Mouse (Mus musculus): ENCODE results near the gene Mef2d. TPM values are rescaled to one million over a fixed set of nuclear protein-coding genes. Genes with fewer than 3 reads are reported as not detected.

The Mef2d gene
- total RNA-seq, 2 experiments from 2014 or later, result 120 TPM

DNA sequence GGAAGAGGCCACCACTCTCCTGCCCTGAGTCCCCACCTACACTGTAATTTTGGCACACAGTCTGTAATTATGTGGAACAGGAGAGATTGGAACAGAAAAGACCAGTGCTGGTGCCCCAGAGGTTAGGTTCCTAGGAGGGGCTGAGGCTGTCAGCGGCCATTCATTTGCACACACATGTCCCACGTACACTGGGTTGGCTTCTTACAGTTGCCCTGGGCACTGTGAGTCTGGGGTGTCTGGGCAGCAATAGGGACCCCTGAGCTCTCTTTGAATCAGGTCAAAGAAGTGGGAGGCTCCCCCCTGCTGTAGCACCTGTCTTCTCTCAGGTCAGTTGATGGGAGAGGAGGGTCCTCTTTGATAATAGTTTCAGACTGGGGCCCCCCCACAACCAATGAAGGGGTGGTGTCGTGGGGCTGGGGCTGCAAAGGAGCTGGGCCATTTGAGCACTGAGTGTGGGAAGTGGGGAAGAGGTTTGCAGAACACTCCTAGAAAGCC is 66.1 kb downstream of the Mef2d start:
- no peak for DNase-seq

DNA sequence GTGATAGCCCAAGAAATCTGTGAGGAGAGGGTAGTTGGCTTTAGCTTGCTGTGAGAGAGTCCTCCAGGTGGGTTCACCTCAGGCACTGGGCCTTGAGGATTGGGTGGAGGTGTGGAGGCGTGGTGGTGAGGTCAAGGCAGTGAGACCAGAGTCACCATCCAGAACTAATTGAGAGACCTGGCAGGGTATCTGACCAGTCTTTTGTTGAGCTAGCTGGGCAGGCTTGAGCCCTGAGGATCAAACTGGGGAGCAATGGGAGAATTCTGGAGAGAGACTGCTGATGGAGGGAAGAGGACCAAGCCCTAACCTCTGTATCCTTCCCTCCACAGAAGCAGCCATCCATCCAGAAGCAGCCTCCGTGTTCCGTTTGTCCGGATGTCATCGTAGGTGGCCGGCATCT is 67.1 kb downstream of the Mef2d start:
- DNase-seq, result no peak

DNA sequence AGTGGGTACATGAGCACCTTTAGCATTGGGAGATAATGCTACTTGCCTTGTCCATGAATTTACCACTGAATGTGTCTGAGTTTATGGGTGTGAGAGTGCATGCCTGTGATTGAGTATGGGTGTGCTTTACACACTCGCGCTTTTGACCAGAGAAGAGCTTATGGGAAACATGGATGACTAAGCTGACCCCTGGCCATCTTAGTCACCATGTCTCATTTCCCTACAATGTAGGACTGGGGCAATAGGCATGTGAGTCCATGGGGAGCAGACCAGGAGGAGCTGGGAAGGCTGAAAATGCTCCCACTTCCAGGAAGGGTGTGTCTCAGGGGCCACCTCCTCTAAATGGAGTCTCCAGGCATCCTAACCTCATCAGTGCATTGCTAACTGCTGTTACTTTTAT is 67.9 kb downstream of the Mef2d start:
- no peak for DNase-seq

DNA sequence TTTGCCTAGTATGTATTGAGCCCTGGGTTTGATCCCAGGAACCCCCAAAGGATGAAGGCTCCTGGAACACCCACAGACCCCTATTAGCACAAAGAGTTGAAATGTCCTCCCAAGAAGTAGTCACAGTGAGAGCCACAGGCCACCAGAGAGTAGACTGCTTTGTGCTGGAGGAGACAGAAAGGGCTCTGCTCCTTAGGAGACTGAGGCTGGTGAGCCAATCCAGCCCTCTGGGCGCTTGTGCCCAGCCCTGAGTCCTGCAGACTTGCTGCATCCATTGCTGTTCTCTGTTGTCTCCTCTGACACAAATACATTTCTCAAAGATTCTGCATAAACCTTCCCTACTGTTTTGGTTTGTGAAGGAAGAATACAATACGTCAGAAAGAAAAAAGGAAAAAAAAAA is 68.7 kb downstream of the Mef2d start:
- DNase-seq, result no peak

DNA sequence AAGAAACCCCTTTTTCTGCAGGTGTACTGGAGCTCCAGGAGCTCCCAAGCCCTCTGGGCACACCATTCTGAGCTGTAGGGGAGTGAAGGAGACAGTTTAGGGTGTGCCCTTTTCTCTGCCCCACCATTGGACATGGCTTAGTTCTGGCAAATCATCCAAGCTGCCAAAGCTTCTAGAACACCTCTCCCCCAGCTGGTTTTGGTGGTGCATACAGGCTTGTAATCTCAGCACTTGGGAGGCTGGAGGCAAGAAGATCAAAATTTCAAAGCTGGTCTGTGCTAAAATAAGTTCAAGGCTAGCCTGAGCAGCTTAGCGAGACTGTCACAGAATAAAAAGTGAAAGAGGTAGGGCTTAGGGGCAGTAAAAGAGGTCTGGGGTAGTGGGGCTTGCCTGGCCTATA is 70.2 kb downstream of the Mef2d start:
- no peak for DNase-seq

DNA sequence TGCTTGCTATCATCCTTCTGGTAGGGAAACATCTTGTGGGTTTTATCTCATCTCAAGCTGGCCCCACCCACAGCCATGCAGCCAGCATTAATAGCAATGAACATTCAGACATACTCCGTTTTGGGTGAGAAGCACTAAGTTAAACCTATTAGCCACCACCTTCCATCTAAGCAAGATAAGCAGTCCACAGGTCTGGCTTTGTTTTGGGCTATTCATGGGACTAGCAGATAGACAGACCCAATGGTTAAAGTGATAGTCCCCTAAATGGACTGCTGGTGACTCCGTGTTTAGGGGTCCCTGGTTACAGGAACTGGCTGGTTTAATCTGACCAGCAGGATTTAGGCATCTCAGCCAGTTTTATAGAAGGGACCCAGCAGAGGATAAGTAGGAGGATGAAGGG is 70.8 kb downstream of the Mef2d start:
- no peak for DNase-seq

DNA sequence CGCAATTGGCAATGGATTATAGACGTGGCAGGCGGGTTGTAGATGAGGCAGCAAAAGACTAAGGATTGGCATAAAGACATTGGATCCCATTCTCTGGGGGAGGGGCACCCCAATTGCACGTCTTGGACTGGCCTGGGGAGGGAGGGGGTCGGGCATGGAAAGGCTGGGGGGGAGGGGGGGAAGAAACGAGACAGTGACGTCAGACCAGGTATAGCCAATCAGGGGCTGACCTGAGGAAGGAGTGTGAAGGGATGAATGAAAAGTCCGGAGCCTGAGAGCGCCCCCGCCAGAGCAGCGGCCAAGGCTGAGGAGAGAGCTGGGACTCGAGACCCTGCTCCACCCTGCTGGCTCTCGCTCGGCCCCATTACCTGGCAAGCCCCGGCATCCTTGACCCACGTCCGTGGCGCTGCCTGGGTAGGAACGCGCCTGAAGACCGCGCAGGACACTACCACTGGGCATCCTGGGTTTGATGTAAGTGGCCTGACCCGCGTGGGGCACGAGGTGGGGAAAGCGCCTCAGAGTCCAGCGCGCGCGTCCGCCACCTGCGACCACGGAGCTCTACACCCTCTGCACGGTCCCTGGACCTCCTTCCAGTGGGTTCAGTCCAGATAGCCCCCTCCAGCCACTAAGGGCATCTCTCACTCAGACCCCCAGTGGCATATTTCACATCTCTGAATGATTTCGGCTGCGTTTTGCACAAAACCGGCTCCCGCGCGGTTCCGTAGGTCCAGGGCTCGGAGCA is 72.2 kb downstream of the Mef2d start:
- no peak for DNase-seq

DNA sequence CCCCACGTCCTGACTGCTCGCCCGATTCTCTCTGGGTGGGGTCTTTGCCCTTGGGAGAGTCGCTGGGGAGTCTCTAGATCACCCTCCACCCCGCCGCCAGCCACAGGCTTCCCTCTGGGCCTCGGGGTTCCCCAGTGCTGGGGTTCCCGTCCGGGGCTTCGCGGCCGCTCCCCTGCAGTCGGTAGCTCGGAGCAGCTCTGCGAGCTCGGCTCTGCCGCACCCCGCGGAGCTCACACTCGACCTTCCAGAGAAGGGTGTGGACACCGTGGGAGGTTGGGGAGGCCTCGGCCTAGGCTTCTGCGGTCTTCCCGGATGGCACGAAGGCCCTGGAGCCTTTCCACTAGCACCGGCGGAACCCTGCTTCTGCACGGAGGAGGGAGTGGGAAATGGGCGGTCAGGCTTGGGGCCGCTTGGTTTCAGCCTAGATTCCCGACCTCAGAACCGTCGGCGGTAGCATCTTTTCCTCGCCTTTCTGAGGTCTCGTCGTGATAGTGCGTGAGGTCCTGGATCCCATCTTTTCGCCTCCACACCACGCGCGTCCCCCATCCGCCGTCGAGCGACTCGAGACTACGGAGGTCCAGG is 72.9 kb downstream of the Mef2d start:
- peak in 1 of 2 experiments; percentile 19 for DNase-seq

DNA sequence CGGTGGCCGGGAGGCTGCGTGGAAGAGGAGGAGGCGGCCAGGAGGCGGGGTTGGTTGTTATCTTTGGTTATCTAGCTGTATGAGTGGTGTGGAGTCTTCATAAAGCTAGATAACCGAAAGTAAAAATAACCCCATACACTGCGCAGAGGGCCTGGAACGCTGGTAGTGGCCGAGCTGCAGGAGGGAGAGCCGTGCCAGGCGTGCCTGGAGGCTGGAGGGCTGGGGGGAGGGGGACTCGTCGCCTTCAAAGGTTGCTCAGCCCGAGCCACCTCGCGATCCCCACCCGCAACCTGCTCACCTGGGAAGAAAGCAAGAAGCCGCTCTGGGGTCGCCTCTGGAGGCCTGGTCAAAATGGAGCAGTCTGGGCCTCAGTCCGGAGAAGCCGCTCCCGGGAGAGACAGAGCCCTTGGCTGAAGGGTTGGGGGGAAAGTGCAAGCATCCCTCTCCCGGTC is 73.4 kb downstream of the Mef2d start:
- no peak for DNase-seq

DNA sequence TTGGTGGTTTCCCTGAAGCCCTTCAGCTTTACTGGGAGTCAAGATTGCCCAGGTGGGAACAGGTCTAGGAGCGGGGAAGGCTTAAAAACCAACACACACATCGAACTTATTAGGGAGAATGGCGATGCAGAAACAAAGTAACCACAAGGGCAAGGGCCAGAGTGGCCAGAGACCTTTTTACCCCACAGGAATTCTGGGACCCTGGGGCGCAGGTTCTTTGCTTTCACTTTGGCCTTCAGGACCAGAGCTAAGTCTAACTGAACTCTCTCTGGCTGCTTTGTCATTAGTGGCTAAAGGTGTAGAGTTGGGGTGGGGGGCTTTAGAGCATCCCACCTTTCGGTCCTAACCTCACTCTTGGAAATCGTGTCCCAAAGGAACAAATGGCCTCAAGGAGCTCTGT is 73.9 kb downstream of the Mef2d start:
- DNase-seq, result no peak

DNA sequence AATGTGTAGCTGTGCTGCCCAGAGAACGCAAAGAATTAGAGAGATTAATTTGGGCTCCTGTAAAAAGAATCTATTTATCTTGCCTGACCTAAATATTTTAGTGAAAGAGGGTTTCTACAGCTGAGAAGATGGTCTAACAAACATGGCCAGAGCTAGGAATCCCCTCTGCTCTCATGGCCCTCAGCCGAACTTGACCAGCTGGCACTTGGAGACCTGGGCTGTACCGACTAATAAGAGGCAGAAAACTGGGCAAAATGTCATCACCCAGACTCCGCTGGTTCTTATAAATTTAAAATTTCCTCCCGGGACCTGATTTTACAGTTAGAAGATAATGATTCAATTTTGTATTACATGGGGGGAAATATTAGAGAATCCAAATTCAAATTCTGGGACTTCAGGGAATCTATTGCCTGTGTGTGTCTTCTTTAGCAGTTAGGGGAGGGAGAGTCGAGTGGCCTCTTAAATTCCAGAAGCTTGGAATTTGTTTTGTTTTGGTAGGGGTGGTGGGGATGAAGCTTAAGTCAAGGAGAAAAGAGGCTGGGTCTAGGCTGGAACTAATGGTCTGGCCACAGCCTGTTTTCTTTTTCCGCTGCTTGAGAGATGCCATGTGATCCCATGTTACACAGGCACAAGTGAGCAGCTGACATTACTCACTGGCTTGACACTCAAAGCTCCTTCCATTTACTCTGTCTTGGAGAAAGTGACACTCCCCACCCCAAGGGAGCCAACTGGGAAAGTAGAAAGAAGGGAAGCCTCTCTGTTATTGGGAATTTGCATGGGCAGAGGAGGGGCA is 74.6 kb downstream of the Mef2d start:
- DNase-seq, result no peak

DNA sequence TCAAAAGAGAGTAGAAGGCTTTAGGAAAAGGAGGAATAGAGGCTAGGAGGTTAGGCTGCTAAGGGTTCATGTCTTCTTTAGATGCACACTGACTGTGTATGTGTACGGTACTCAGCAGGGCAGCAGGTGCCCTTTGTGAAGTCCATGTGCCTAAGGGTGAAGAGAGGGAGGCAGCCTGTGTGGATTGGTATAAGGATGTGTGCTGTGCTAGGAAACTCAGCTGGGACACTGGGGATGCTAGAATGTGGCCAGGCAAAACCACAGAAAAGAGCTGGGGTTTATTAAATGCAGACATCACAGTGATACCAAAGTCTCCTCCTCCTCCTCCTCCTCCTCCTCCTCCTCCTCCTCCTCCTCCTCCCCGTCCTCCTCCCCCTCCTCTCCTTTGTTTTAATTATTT is 75.5 kb downstream of the Mef2d start:
- no peak for DNase-seq

DNA sequence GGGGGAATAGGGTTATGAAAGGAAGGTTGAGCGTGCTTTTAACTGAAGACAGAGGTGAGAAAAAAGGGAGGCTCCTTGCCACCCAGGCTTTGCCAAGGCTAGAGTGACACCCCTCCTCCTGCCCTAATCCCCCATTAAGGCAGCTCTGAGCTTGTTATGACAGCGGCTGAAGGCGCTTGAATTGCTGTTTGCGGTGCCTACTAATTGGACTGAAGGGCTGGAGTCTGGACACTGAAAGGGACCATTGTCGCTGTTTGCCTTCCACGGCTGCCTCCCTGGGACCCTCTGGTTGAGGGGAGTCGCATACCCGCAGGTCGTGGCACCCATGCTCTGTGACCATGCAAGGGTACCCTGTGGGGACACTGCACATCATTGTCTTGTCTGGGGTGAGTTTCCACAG is 77.8 kb downstream of the Mef2d start:
- DNase-seq, result no peak

DNA sequence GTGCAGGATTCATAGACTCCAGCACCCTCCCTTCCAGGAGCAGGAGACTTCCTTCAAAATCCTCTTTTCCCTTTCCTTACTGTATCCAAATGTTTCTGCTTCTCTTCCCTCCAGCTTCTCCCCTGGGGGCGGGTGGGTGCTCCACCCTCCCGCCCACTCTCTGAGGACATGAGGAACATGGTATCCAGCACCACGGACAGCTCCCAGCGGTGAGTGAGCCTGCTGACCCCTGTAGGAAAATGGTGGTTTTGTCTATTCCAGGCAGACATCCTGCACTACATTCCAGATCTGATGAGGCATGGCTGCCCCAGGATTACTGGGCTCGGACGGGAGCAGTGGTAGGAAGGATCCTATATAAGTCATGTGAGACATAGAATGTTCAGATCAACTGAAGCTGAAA is 78.7 kb downstream of the Mef2d start:
- DNase-seq, result peak; percentile 37 to 72

Small RNA genes lying within 50 kb of the gene (microRNA-seq; reads per million reads assigned to microRNA genes)
- gene Gm25641 (0 reads per million in 2 experiments), gene Mir3093 (0 reads per million in 2 experiments), gene Mir9-1 (0 reads per million in 2 experiments)

Other genes with a start within 250 kb of the Mef2d start
- 100 to 1,000 TPM; 111 to 117 TPM for gene Hdgf, start 236.1 kb upstream of the Mef2d start, total RNA-seq (2021)
- gene Mrpl24, start 222.9 kb upstream of the Mef2d start, total RNA-seq (2021), result 10 to 100 TPM; 75.0 to 77.9 TPM
- gene Isg20l2, start 212.1 kb upstream of the Mef2d start, total RNA-seq (2021), result 10 to 100 TPM; 10.8 to 11.5 TPM
- gene Rrnad1, start 211.7 kb upstream of the Mef2d start, total RNA-seq (2021), result 1 to 10 TPM; 4.8 to 5.1 TPM
- not detected for gene Crabp2, start 193.7 kb upstream of the Mef2d start, total RNA-seq (2021)
- 10 to 100 TPM; 12.5 to 24.8 TPM for gene Nes, start 171.3 kb upstream of the Mef2d start, total RNA-seq (2021)
- gene Bcan, start 142.1 kb upstream of the Mef2d start, total RNA-seq (2021), result under 1 TPM in 1 of 2 experiments, not detected in 1; 0.32 TPM
- gene Hapln2, start 114.8 kb upstream of the Mef2d start, total RNA-seq (2021), result not detected
- 10 to 100 TPM; 10.9 to 12.3 TPM for gene Gpatch4, start 99.3 kb upstream of the Mef2d start, total RNA-seq (2021)
- gene Naxe, start 83.9 kb upstream of the Mef2d start, total RNA-seq (2021), result 10 to 100 TPM; 90.7 to 95.9 TPM
- gene Ttc24, start 64.1 kb upstream of the Mef2d start, total RNA-seq (2021), result not detected
- gene Iqgap3, start 60.4 kb upstream of the Mef2d start, total RNA-seq (2021), result under 1 TPM; 0.39 to 0.69 TPM
- gene Rhbg, start 112.3 kb downstream of the Mef2d start, total RNA-seq (2021), result under 1 TPM in 1 of 2 experiments, not detected in 1; 0.64 TPM
- gene Gm38392, start 144.8 kb downstream of the Mef2d start, total RNA-seq (2021), result under 1 TPM; 0.30 to 0.33 TPM
- 1 to 10 TPM; 6.7 to 7.3 TPM for gene Tsacc, start 154.6 kb downstream of the Mef2d start, total RNA-seq (2021)
- 100 to 1,000 TPM; 184 to 197 TPM for gene Cct3, start 154.7 kb downstream of the Mef2d start, total RNA-seq (2021)
- gene Glmp, start 182.7 kb downstream of the Mef2d start, total RNA-seq (2021), result 10 to 100 TPM; 67.8 to 84.2 TPM
- 1 to 10 TPM; 1.4 to 4.3 TPM for gene Tmem79, start 193.8 kb downstream of the Mef2d start, total RNA-seq (2021)
- 10 to 100 TPM; 48.3 to 55.9 TPM for gene Smg5, start 193.9 kb downstream of the Mef2d start, total RNA-seq (2021)
- gene Paqr6, start 222.2 kb downstream of the Mef2d start, total RNA-seq (2021), result under 1 TPM; 0.60 to 0.67 TPM
- gene Bglap3, start 230.4 kb downstream of the Mef2d start, total RNA-seq (2021), result not detected
- not detected for gene Bglap2, start 236.3 kb downstream of the Mef2d start, total RNA-seq (2021)
- gene Bglap, start 242.1 kb downstream of the Mef2d start, total RNA-seq (2021), result not detected

Measured in heart, adult 18-20 months (tissue).